Mouse (Mus musculus) ES-E14 (cell line): ENCODE measurements around the gene Fam168a.

ENCODE experiments used
- CHD2 ChIP-seq: IDR thresholded peaks from 2 replicates; pipeline ENCODE4 v1.6.1; 2014; ENCODE audit warnings: mild to moderate bottlenecking, low read depth, low read length, inconsistent platforms
- HCFC1 ChIP-seq: IDR thresholded peaks from 2 replicates; pipeline ENCODE4 v1.6.1; 2012; ENCODE audit warnings: low read length, inconsistent platforms, borderline replicate concordance; ENCODE audit not compliant: insufficient read depth
- ZC3H11A ChIP-seq: IDR thresholded peaks from 2 replicates; pipeline ENCODE4 v1.6.1; 2012; ENCODE audit warnings: low read depth, mild to moderate bottlenecking, inconsistent platforms, low read length, borderline replicate concordance
- ZNF384 ChIP-seq: IDR thresholded peaks from 2 replicates; pipeline ENCODE4 v1.6.1; 2012; ENCODE audit warnings: low read depth, low read length, inconsistent platforms

- TF ChIP-seq CHD2 (no peak), HCFC1 (no peak), ZC3H11A (no peak), ZNF384 (no peak)
These were observed 45.2 kb upstream of the Fam168a start for GRCm38 (mm10) chr7:100661264-100661663.
